Mouse (Mus musculus) heart, embryonic 16.5 days (tissue): ENCODE measurements around the gene Smad3. TPM values are rescaled to one million over a fixed set of nuclear protein-coding genes. Genes with fewer than 3 reads are reported as not detected.

Experiments
- ATAC-seq: fragments of 200-750 bp; cut with Nextera tagmentation; replicated peaks from 2 replicates; pipeline ENCODE4 v1.8.0; 2017; ENCODE audit warnings: moderate number of reproducible peaks; ENCODE audit not compliant: insufficient read depth, low FRiP score; ENCODE audit errors: extremely low read depth
- H3K27ac ChIP-seq: fragments of 300-500 bp; sonication (generic); 2 replicates; pipeline ENCODE4 v1.5.1; 2014; ENCODE audit warnings: mild to moderate bottlenecking, low read length, control low read depth, moderate library complexity
- H3K27me3 ChIP-seq: fragments of 300-500 bp; sonication (generic); 2 replicates; pipeline ENCODE4 v1.6.1; 2014; ENCODE audit warnings: low read length, mixed read lengths; ENCODE audit not compliant: control insufficient read depth, insufficient read depth
- H3K36me3 ChIP-seq: fragments of 300-500 bp; sonication (generic); 2 replicates; pipeline ENCODE4 v1.6.1; 2014; ENCODE audit not compliant: control insufficient read depth, insufficient read depth
- H3K4me1 ChIP-seq: fragments of 300-500 bp; sonication (generic); 2 replicates; pipeline ENCODE4 v1.6.1; 2014; ENCODE audit warnings: low read length, mixed read lengths; ENCODE audit not compliant: control insufficient read depth, insufficient read depth
- H3K4me2 ChIP-seq: fragments of 300-500 bp; sonication (generic); 2 replicates; pipeline ENCODE4 v1.6.1; 2014; ENCODE audit warnings: low read depth, mild to moderate bottlenecking, control low read depth, low read length
- H3K4me3 ChIP-seq: fragments of 300-500 bp; sonication (generic); 2 replicates; pipeline ENCODE4 v1.5.1; 2014; ENCODE audit warnings: mild to moderate bottlenecking, control low read depth, low read length
- H3K9ac ChIP-seq: fragments of 300-500 bp; sonication (generic); 2 replicates; pipeline ENCODE4 v1.6.1; 2014; ENCODE audit warnings: low read length, control low read depth
- H3K9me3 ChIP-seq: fragments of 300-500 bp; sonication (generic); replicated peaks from 2 replicates; pipeline ENCODE4 v1.6.1; 2016; ENCODE audit warnings: low read length; ENCODE audit not compliant: control insufficient read depth
- WGBS: fragments of 180-500 bp; shearing (Covaris S2); extraction: QIAGEN DNeasy Blood & Tissue Kit; methylation state at CpG from one replicate; pipeline ENCODE4 v1.1.7; 2014; 5-methylcytosine and 5-hydroxymethylcytosine counted together
- polyA plus RNA-seq: library from polyadenylated mRNA; unstranded; fragments of >200 nt; fragmentation: Nextera tagmentation; extraction: Ambion mirVana; gene quantifications from 2 replicates; pipeline ENCODE4 v1.2.1, GENCODE M21; 2015

Smad3 gene
- polyA plus RNA-seq, 1 experiment from 2014 or later: 12.5 TPM

- H3K27ac ChIP-seq: peak overlapping the region; percentile 68
Observed at GRCm38 (mm10) chr9:63779950-63780887, 22.4 kb upstream of the Smad3 start.

GRCm38 (mm10) chr9:63776735-63777134 lies 18.9 kb upstream of the Smad3 start:
- no peaks in the 10 kb centered on the region for H3K36me3 ChIP-seq
- H3K27me3 ChIP-seq: no peaks in the 10 kb centered on the region
- WGBS: 48% methylated on average over 3 of the region's 3 CpGs
- H3K9me3 ChIP-seq: no peaks in the 10 kb centered on the region
- H3K4me1 ChIP-seq: peaks cover 23% of the 10 kb centered on the region
- H3K9ac ChIP-seq: no peak overlapping the region
- no peak for ATAC-seq
- H3K4me3 ChIP-seq: no peak overlapping the region
- no peak overlapping the region for H3K4me2 ChIP-seq
- H3K27ac ChIP-seq: no peak overlapping the region

More at GRCm38 (mm10) chr9:63779950-63780887, 22.4 kb upstream of the Smad3 start:
- Histone ChIP-seq H3K9ac (peak overlapping the region; percentile 23), H3K4me3 (no peak overlapping the region), H3K9me3 (no peaks in the 10 kb centered on the region), H3K36me3 (no peaks in the 10 kb centered on the region), H3K4me2 (peak overlapping the region; percentile 20; the same call in 1 of the 2 replicates), H3K4me1 (peaks cover 17% of the 10 kb centered on the region), H3K27me3 (no peaks in the 10 kb centered on the region)
- 25% methylated on average over 17 of the region's 17 CpGs for WGBS
- ATAC-seq: peak; percentile 60

DNA sequence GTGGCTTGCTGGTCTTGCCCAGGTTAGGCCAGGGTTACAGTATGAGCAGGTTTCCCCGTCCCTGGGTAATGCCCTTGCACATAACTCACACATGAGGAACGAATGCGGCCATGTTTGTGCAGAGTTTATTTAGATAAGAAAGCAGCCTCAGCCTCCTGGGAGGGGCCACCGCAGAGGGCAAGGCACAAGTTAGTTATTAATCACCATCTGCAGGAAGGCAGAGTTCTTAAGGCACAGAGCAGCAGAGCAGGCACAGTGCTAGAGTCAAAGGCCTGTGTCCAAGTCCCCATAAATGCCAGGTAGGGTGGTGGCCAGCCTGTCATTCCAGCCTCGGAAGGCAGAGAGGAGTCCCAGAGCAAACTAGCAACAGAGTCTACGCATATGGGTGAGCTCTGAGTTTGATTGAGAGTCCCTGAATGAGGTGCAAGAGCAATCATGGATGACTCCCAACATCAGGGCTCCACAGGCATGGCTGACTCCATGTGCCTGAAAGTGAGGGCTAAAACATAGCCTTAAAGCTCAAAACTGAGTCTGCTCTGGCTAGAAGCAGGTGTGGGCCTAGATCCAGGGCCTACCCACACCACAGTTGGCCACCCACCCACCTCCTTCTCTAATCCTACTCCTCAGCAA lies 17.2 kb upstream of the Smad3 start:
- no peak overlapping the region for H3K4me2 ChIP-seq
- WGBS: 70% methylated on average over 6 of the region's 6 CpGs
- no peak overlapping the region for H3K4me3 ChIP-seq
- no peak overlapping the region for H3K27ac ChIP-seq
- peaks cover 14% of the 10 kb centered on the region for H3K4me1 ChIP-seq
- no peaks in the 10 kb centered on the region for H3K36me3 ChIP-seq
- H3K9ac ChIP-seq: no peak overlapping the region
- ATAC-seq: no peak
- no peaks in the 10 kb centered on the region for H3K27me3 ChIP-seq
- H3K9me3 ChIP-seq: no peaks in the 10 kb centered on the region

DNA sequence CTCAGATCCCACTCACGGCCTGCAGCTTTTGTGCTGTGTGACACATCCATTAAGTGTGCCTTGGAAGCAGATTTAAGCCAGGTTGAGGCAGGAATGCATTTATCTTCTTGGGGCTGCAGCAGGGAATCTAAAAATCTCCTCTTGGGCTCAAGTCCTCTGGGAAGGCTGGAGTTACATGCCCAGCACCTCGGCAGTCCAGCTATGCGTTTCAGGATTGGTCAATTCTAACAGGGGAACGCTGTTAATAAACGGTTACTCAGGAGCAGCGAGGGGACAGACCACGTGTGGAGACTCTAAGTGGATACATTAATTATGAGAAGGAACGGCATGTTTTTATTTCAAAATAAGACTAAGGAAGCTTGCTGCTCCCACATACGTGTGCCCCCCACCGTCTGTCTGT lies 14.7 kb upstream of the Smad3 start:
- WGBS: 39% methylated on average over 10 of the region's 10 CpGs
- H3K27me3 ChIP-seq: no peaks in the 10 kb centered on the region
- H3K9ac ChIP-seq: no peak overlapping the region
- H3K4me2 ChIP-seq: no peak overlapping the region
- no peak overlapping the region for H3K27ac ChIP-seq
- peaks cover 8% of the 10 kb centered on the region for H3K4me1 ChIP-seq
- no peaks in the 10 kb centered on the region for H3K9me3 ChIP-seq
- H3K36me3 ChIP-seq: no peaks in the 10 kb centered on the region
- ATAC-seq: no peak
- H3K4me3 ChIP-seq: no peak overlapping the region

DNA sequence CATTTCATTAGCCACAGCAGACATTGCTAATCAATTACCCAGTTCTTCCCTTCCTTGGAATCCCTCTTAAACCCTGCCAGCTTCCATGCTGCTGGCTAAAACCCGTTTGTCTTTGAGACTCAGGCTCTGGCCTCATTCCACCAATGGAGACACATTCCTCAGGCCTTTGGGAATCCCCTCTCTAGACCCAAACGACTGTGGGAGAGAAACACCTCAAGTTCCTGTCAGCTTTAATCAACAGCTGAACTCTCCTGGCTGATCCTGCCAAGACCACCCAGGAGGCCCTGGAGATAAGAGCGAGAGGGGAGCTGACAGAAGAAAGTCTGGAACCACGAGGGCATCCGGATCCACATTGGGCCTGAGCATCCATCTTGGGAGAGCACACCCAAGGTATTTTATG lies 13.9 kb upstream of the Smad3 start:
- no peak for ATAC-seq

GRCm38 (mm10) chr9:63761367-63762094 lies 3.7 kb upstream of the Smad3 start:
- WGBS: 86% methylated on average over 8 of the region's 8 CpGs
- H3K4me3 ChIP-seq: no peak overlapping the region
- ATAC-seq: no peak

More for the DNA sequence above, 13.9 kb upstream of the Smad3 start:
- Histone ChIP-seq H3K9me3 (no peaks in the 10 kb centered on the region), H3K27ac (no peak overlapping the region), H3K9ac (no peak overlapping the region), H3K27me3 (no peaks in the 10 kb centered on the region), H3K36me3 (no peaks in the 10 kb centered on the region), H3K4me2 (no peak overlapping the region), H3K4me3 (no peak overlapping the region), H3K4me1 (peaks cover 8% of the 10 kb centered on the region)
- WGBS: 17% methylated on average over 5 of the region's 5 CpGs

DNA sequence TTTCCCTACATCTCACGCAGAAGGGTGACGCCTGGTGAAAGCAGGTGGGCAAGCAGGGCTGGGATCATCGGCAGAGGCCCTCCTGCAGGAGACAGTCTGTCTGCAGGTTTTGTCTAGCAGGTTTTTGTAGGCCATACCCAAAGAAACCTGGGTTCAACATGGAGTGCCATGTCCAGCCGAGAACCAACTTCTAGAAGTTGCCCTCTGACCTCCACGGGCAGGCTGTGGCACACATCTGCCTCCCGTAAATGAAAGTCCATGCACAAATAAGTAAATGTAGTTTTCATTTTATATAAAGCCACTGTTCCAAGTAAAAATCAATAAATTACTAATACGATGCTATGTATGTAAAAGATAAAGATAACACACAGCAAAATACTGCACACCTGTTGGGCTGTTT lies 3.0 kb upstream of the Smad3 start:
- no peak overlapping the region for H3K4me3 ChIP-seq
- no peak overlapping the region for H3K27ac ChIP-seq
- H3K36me3 ChIP-seq: no peaks in the 10 kb centered on the region
- H3K27me3 ChIP-seq: no peaks in the 10 kb centered on the region
- 92% methylated on average over 7 of the region's 7 CpGs for WGBS
- H3K4me2 ChIP-seq: no peak overlapping the region
- H3K9me3 ChIP-seq: peaks cover 6% of the 10 kb centered on the region
- no peak overlapping the region for H3K9ac ChIP-seq
- ATAC-seq: no peak
- H3K4me1 ChIP-seq: peaks cover 18% of the 10 kb centered on the region

More at GRCm38 (mm10) chr9:63761367-63762094, 3.7 kb upstream of the Smad3 start:
- peaks cover 6% of the 10 kb centered on the region for H3K9me3 ChIP-seq
- H3K27ac ChIP-seq: no peak overlapping the region
- peaks cover 12% of the 10 kb centered on the region for H3K4me1 ChIP-seq
- no peaks in the 10 kb centered on the region for H3K27me3 ChIP-seq
- no peaks in the 10 kb centered on the region for H3K36me3 ChIP-seq
- no peak overlapping the region for H3K9ac ChIP-seq
- no peak overlapping the region for H3K4me2 ChIP-seq

DNA sequence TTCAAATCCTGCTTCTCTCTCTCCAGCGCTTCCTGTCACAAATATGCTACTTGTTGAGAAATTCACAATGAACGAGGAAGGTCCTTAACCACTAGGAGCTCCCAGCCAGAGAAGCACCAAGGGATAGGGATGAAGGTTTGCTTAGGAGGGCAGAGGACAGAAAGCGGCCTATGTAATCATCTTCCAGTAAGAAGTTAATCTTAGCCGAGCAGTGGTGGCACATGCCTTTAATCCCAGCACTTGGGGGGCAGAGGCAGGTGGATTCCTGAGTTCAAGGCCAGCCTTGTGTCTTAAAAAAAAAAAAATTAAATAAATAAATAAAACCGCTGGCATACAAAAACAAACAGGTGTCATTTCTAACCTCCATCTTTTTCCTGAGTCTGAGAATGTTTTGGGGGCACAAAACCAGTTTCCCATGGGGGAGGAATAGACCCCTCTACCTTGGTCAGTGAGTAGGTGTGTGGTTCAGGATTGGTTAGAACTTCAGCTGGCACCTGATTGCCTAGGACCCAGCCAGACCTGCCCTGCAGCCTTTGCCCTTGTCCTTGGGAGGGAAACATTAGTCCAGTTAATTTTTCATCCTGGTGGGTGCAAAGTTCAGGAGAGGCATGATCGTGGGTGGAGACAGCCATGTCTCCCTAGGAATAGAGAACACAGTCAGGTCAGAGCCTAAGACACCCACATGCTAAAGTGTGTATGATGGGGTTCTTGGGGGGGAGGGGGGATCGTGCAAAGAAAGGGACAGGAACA lies 2.4 kb upstream of the Smad3 start:
- H3K9me3 ChIP-seq: peaks cover 6% of the 10 kb centered on the region
- no peaks in the 10 kb centered on the region for H3K36me3 ChIP-seq
- no peak overlapping the region for H3K4me3 ChIP-seq
- H3K27ac ChIP-seq: no peak overlapping the region
- 80% methylated on average over 7 of the region's 7 CpGs for WGBS
- ATAC-seq: no peak
- H3K9ac ChIP-seq: no peak overlapping the region
- no peak overlapping the region for H3K4me2 ChIP-seq
- peaks cover 22% of the 10 kb centered on the region for H3K4me1 ChIP-seq
- H3K27me3 ChIP-seq: no peaks in the 10 kb centered on the region
